Mouse (Mus musculus): ENCODE measurements around the gene Cdc27.
"Not testable (repeated sequence)": the region's sequence is repeated elsewhere in the genome, so short reads cannot be mapped to it uniquely, and the experiment has no call there.

Gene Cdc27

GRCm38 (mm10) chr11:104570515-104570914 lies 20.1 kb upstream of the Cdc27 start:
- not testable (repeated sequence) for DNase-seq

GRCm38 (mm10) chr11:104568326-104568725 lies 17.9 kb upstream of the Cdc27 start:
- DNase-seq, result no peak

- no peak for DNase-seq
Observed at GRCm38 (mm10) chr11:104567736-104568135, 17.3 kb upstream of the Cdc27 start.

- DNase-seq, result no peak
Observed at GRCm38 (mm10) chr11:104566796-104567195, 16.4 kb upstream of the Cdc27 start.

- DNase-seq, result no peak
Observed at GRCm38 (mm10) chr11:104566097-104566496, 15.7 kb upstream of the Cdc27 start.

GRCm38 (mm10) chr11:104565172-104565571 lies 14.8 kb upstream of the Cdc27 start:
- no peak for DNase-seq

GRCm38 (mm10) chr11:104563496-104563895 lies 13.1 kb upstream of the Cdc27 start:
- no peak for DNase-seq

- DNase-seq, result no peak
Observed at GRCm38 (mm10) chr11:104560971-104561370, 10.6 kb upstream of the Cdc27 start.

- DNase-seq, result no peak
Observed at GRCm38 (mm10) chr11:104558651-104559403, 8.4 kb upstream of the Cdc27 start.

GRCm38 (mm10) chr11:104558065-104558464 lies 7.6 kb upstream of the Cdc27 start:
- DNase-seq, result no peak

GRCm38 (mm10) chr11:104549438-104550405 lies 698 bp downstream of the Cdc27 start:
- peak; percentile 53 for DNase-seq

- DNase-seq, result no peak
Observed at GRCm38 (mm10) chr11:104547502-104547901, 2.9 kb downstream of the Cdc27 start.

GRCm38 (mm10) chr11:104544507-104544906 lies 5.9 kb downstream of the Cdc27 start:
- DNase-seq, result no peak

GRCm38 (mm10) chr11:104543337-104543736 lies 7.1 kb downstream of the Cdc27 start:
- not testable (repeated sequence) for DNase-seq

- DNase-seq, result no peak
Observed at GRCm38 (mm10) chr11:104539811-104540210, 10.6 kb downstream of the Cdc27 start.

- DNase-seq, result no peak
Observed at GRCm38 (mm10) chr11:104537945-104538555, 12.4 kb downstream of the Cdc27 start.

- DNase-seq, result no peak
Observed at GRCm38 (mm10) chr11:104536843-104537242, 13.6 kb downstream of the Cdc27 start.

- no peak for DNase-seq
Observed at GRCm38 (mm10) chr11:104525935-104526334, 24.5 kb downstream of the Cdc27 start.

- DNase-seq, result no peak
Observed at GRCm38 (mm10) chr11:104512436-104512835, 38.0 kb downstream of the Cdc27 start.

GRCm38 (mm10) chr11:104510606-104511005 lies 39.8 kb downstream of the Cdc27 start:
- peak; percentile 44 for DNase-seq

- no peak for DNase-seq
Observed at GRCm38 (mm10) chr11:104508455-104508854, 42.0 kb downstream of the Cdc27 start.

- DNase-seq, result no peak
Observed at GRCm38 (mm10) chr11:104488292-104488691, 62.1 kb downstream of the Cdc27 start.

- no peak for DNase-seq
Observed at GRCm38 (mm10) chr11:104481971-104482370, 68.4 kb downstream of the Cdc27 start.
